Mouse (Mus musculus) ovary, adult 10 weeks (tissue): ENCODE data around the gene 4930519G04Rik. TPM values are rescaled to one million over a fixed set of nuclear protein-coding genes. Genes with fewer than 3 reads are reported as not detected.

Experiments
- polyA plus RNA-seq: library from polyadenylated mRNA; stranded (reverse); fragments of 350-450 nt; fragmentation: Illumina TruSeq; extraction: RNeasy Lipid Tissue Mini Kit (QIAGEN cat#74804); gene quantifications from one replicate; pipeline ENCODE4 v1.2.3, GENCODE M21; 2014

Gene 4930519G04Rik
- not detected for polyA plus RNA-seq

DNA sequence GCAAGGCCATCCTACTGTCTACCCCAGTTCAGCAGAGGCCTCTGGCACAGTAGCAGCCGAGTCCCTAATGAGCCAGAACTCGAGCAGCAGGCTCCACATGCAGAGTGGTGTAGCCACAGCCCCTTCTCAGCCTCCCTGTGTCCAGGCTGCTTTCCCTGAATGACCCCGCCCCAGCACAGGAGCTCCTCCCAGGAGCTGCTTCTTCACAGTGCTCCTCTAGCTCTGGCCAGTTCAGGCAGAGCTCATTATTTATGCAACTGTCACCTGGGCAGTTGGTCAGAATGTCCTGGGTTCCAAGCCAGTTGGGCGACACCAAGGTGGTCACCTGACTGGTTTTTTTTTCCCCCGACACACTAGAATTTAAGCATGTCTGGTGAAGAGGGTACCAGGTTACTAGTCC lies at the start of gene 4930519G04Rik:
Gene 4930519G04Rik (plus strand): TSS at position 301 of the 400 bp plus-strand sequence.

DNA sequence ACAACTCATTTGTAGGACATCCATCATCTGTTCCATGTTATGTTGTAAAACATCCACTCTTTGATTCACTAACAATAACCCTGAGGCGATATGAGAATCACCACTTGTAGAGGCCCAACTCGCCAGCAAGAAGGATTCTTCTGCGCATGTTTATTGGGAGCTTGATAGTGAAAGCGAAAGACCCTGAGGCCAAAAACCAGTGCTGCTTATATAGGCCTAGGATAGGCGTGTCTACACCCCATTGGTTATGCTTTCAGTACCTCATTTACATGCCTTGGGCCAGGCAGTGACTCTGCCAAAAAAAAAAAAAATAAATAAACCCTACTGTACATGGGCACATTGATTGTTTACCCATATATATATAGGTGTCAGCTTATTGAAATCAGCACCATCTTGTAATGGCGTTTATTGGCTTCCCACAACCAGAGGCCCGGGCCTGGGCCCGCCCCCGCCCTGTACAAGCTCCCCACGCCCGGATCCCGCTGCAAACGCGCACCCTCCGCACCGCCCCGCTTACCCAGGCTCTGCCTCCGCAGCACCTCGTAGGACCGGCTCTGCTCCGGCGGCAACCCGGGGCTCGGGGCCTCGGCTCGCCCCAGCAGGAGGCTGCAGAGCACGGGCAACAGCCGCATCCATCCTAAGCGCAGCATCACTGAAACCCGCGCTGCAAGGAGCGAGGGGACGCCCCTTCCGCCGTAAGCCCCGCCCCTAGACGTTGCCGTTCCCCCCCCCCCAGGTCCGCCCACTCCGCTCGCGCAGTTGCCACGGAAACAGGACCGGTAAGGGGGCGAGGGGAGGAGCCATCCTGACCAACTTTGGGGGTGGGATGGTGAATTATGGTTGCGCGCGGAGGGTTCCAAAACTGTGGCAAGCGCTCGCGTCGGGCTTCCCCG lies 30.4 kb upstream of the 4930519G04Rik start, which contains the start of gene 1500011B03Rik:
Gene 1500011B03Rik (minus strand): TSS at position 673 of the 893 bp plus-strand sequence.

DNA sequence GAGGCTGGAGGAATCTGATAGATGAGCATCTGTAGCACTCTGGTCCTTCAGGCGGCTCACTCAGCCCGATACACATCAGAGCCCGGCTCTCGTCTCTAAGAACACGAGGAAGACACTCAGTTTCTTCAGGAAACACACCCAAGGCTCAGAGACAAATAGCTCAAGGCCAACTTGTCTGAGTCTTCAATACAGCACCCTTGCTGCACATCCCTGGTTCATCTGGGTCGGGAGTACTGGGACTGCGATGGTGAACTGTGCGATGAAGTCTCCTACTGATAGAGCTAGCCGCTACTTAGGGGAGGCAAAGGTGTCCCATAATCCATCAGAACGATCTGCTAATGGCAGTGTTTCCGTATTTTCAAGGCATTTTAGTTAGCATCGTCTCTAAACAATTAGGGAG lies 5.1 kb downstream of the 4930519G04Rik start, which contains the start of gene Gm9936:
Gene Gm9936 (minus strand): TSS at position 101 of the 400 bp plus-strand sequence.

DNA sequence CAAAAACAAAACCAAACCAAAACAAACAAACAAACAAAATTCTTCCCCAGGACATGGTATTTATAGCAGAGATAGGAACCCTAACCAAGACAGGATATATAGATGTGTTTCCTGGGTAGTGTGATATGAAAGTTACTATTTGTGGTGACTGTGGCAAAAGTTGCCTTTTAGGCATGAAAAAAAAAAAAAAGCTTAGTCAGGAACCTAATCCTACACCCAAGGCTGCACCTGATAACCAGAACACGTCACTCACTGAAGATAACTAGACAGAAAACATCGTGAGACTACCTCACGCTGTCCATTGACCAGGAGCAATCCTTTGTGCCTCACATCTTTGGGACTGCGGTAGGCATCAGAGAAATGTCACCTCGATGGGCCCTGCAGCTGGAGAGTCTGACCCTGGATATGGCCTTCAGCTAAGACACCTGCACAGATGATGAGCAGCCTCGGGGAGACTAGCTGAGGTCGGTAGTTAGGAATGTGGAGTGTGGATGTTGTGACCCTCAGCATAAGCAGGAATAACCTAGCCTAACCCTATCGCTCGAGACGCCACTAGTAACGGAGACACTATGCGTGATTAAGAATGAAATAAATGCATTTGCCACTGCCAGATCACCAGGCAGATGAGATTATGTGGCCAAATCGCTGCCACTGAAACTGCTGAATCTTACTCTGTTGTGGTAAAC lies 43.4 kb downstream of the 4930519G04Rik start, which contains the start of gene Oasl2:
Gene Oasl2 (plus strand): TSS at position 249 of the 686 bp plus-strand sequence.

DNA sequence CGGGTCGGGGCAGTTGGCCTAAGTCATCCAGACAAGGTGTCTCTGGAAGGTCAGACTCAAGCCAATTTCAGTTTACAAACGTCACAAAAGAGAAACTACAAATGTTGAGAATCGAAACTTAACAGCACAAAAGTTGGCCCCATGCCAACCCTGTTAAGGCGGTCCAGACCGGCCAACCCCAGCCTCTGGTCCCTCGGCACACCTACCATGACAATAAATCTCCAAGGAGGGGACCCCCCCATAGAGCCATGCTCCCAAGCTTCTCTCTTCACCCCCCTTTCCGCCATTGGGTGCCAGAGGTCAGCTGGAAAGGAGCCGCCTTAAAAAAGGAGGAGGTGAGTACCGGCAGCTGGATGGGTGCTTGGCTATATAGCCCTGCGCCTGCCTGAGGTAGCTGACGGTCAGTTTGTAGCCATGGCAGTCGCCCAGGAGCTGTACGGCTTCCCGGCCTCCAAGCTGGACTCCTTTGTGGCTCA lies 69.6 kb downstream of the 4930519G04Rik start, which contains the start of gene Oasl1:
Gene Oasl1 (plus strand): TSS at position 243 of the 476 bp plus-strand sequence.

Other genes starting within 250 kb of the 4930519G04Rik start
- gene Trpv4, start 195.2 kb upstream of the 4930519G04Rik start, polyA plus RNA-seq = not detected
- 25.3 TPM for gene Gltp, start 162.7 kb upstream of the 4930519G04Rik start, polyA plus RNA-seq
- 1.7 TPM for gene Tchp, start 145.9 kb upstream of the 4930519G04Rik start, polyA plus RNA-seq
- 52.5 TPM for gene Ankrd13a, start 79.0 kb upstream of the 4930519G04Rik start, polyA plus RNA-seq
- gene Git2, start 78.1 kb upstream of the 4930519G04Rik start, polyA plus RNA-seq = 20.9 TPM
- gene 1500011B03Rik, start 30.2 kb upstream of the 4930519G04Rik start, polyA plus RNA-seq = 60.0 TPM
- not detected for gene Gm9936, start 5.0 kb downstream of the 4930519G04Rik start, polyA plus RNA-seq
- 56.7 TPM for gene Oasl2, start 43.3 kb downstream of the 4930519G04Rik start, polyA plus RNA-seq
- 0.68 TPM for gene Oasl1, start 69.6 kb downstream of the 4930519G04Rik start, polyA plus RNA-seq
- gene 2210016L21Rik, start 88.5 kb downstream of the 4930519G04Rik start, polyA plus RNA-seq = 0.94 TPM
- not detected for gene Hnf1a, start 117.4 kb downstream of the 4930519G04Rik start, polyA plus RNA-seq
- gene Sppl3, start 157.5 kb downstream of the 4930519G04Rik start, polyA plus RNA-seq = 155 TPM
- gene Gm10401, start 244.6 kb downstream of the 4930519G04Rik start, polyA plus RNA-seq = not detected